Mouse (Mus musculus) urinary bladder, postnatal 4 days (tissue): Measurements from ENCODE around the gene Cyp8b1.

Experiments
- DNase-seq, 2 experiments: peaks; one replicate each; pipeline ENCODE4 v3.0.0; 2021 to 2022; ENCODE audit warnings: low spot score in 2 of 2

Cyp8b1 gene

DNA sequence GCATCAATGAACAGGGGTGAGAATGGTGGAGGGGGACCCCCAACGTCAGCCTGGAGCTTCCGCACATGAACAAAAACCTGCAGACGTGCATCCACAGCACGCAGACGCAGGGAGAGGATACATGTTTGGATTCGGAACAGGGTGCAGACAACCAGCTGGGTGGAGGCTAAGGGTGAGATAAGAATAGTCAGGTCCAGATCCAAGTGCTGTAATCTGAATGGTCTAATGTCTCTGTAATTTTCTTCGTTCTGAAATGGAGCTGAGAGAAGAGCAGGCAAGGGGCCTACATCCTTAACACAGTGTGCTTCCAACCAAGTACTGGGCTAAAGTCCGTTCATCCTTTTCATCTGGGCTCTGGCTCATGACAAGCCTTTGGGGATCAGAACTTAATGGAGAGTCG is 24.8 kb downstream of the Cyp8b1 start:
- no peak for DNase-seq

- DNase-seq, result peak; percentile 70 to 80
Observed at GRCm38 (mm10) chr9:121890441-121890941, 25.6 kb downstream of the Cyp8b1 start.

DNA sequence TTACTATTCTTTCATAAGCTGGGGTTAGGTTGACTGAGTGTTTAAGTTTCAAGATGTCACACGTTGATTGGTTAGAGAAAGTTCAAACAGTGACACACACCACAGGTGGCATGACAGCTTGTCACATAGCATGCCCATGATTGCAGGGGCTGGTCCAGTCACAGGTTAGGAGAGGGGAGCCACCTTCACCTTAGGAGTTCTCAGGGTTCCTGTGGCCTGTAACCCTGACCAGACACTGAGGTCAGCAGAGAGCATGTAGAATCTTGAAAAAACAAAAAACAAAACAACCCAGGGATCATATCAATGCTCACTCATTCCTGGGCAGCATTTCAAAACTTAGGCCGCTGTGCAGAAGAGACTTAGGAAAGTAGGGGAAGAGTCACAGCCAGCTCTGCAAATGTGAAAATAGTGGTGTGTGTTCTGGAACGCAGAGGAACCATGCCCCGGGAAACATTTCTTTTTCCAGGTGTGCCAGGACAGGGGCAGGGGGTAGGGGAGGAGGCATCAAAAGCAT is 26.1 kb downstream of the Cyp8b1 start:
- no peak for DNase-seq

DNA sequence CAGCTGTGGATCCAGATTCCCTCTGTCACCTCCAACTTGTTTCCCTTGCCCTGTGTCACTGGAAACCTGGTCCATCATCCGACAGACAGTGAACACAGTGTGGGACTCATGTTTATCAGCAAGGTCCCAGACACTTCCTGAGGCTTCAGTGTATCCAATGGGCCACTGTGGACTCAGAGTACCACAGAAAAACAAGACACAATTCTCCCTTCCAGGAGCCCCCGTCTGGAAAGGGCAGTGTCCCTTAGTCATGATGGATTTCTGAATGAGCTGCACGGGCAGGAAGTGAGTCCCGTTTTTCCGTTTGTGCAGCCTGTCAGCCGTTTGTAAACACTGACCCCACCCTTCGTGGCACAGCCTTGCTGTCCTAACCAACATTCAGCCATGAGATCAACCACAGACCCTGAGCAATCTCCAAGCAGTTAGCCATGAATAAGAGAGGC is 34.1 kb downstream of the Cyp8b1 start:
- DNase-seq, result peak in 1 of 2 experiments; percentile 42

- no peak for DNase-seq
Observed at GRCm38 (mm10) chr9:121881301-121881700, 34.8 kb downstream of the Cyp8b1 start.

DNA sequence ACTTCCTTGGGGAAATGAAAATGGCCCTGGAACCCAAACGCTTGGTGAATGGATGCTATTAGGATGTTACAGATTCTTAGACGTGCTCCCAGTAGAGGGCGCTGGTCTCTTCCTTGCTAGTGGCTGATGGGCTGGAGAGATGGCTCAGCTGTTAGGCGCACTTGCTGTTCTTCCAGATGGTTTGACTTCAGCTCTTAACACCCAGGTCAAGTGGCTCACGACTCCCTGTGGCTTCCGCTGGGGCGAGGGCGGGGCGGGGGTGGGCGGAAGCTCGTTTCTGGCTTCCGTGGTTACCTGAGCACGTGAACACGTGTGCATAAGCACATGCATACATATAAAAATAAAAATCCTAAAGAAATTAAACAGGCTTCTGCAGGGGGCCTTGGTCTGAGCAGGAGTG is 35.3 kb downstream of the Cyp8b1 start:
- DNase-seq, result peak; percentile 57 to 70

DNA sequence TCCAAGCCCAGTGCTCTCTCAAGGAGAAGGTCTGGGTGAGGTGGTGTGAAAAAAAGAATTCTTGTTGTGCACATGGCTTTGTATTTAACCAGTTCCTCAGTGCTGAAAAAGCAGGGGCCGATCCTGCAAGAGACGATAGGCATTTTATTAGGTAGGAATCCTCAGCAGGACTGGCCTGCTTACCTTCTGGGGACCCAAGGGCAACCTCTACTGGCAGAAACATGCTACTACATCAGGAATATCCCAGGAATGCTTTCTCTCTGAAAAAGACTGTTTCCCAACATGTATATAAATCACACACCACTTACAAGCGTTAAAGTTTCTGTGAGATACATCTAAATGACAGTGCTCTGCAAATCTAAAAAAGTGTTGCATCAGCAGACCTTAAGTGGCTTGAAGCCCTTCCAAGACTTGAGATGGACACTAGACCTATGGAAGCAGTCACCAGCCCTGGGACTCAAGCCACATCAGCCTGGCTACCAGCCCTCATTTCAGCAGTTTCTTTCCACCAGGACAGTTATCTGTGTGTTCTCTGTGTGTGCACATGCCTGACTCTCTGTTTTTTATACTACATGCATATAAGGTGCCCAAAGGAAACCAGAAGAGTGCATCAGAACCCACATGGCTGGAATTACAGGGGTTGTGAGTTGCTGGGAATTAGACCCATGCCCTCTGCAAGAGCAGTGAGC is 38.9 kb downstream of the Cyp8b1 start:
- DNase-seq, result peak in 1 of 2 experiments; percentile 68

- no peak for DNase-seq
Observed at GRCm38 (mm10) chr9:121873578-121873977, 42.5 kb downstream of the Cyp8b1 start.

DNA sequence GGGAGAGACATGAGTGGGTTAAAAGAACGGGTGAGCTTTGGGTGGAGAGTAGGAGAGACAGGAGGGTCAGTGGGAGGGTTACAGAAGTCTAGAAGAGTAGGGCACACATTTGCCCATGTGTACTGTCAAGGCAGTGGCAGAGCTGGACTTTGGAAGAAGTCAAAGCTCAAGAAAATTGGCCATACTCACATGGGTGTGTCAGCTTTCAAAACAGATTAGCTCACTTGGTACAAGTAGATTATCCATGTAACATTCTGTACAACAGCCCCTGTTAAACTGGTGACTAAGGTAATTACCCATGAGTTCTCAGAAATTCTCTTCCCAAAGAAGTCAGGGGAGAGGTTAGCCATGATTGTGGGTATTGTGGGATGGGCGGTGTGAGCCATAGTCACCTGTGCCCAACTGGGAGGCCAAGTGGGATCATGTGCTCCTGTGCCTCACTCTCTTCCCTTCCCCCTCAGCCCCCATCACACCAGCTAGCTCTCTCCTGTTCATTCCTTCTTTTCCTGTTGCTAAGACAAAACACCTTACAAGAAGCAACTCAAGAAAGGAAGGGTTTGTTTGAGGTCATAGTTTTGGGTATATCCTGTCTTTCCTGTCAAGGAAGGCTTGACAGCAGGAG is 43.9 kb downstream of the Cyp8b1 start:
- DNase-seq, result no peak

GRCm38 (mm10) chr9:121869973-121870515 is 46.1 kb downstream of the Cyp8b1 start:
- DNase-seq, result no peak

- DNase-seq, result no peak
Observed at GRCm38 (mm10) chr9:121869432-121869831, 46.7 kb downstream of the Cyp8b1 start.

- no peak for DNase-seq
Observed at GRCm38 (mm10) chr9:121868236-121868635, 47.9 kb downstream of the Cyp8b1 start.

DNA sequence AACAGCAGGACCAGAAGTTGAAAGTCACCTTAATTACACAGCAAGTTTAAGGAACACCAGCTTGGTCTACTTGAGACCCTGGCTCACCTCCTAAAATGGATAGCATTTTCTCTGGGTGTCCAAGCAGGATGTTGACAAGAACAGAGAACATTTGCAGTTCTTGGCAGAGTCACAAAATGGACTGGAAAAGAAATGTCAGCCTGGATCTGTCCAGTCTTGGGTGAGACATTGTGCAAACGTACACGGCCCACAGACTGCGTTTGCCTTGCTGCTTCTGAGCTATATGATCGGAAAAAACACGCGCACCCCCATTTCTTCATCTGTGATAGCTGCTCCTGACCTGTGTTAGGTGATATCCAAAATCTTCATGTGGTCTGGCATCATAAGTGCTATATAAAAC is 48.5 kb downstream of the Cyp8b1 start:
- DNase-seq, result no peak

DNA sequence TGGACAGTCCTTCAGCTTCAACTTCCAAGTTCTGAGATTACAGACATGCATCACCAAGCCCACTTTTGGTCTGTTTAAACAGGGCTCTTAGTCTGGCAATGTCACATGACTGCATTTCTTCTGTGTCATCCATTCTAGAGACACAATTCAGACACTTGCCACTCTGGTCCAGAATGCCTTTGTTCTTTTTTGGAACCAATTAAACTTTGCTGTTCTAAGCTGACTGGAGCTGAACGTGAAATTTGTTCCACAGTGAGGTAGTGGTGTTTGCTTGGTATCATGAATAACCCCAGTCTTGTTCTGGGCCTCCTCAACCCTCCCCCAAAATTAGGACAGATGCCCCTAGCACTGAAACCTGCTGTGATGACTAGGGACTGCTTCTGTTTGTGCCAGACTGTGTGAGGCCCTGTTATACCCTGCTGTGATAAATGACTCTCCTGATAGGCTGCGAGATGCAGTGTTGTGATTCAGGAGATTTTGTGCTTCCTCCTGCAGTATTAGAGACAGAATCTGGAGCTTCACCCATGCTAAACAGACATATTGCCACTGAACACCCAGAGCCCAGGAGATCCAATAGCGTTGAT is 50.6 kb downstream of the Cyp8b1 start:
- no peak for DNase-seq

DNA sequence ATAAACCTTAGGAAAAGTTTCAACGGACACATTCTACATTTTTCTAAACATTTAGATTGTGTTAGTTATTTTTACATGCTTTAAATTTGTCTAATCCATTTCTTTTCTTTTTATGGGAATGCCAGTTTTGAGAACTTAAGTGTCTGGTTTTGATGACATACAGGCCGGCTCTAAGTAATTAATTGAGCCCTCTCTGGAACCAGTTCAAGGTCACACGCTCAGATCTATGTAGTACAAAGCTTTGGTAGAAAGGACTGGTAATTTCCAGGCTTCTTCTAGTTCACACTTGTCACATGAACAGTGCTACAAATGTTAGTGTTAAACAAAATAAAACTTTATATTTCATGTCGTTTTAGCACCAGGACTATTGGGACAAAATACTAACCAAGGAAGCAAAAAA is 51.3 kb downstream of the Cyp8b1 start:
- no peak for DNase-seq
